Mouse (Mus musculus): ENCODE data around the gene Ppp1r21. TPM values are rescaled to one million over a fixed set of nuclear protein-coding genes. Genes with fewer than 3 reads are reported as not detected.
A peak's percentile ranks its signal among the peaks of the same experiment; 100 is the strongest.

Ppp1r21 gene
- total RNA-seq, 2 experiments from 2014 or later = 80.3 to 81.6 TPM

GRCm38 (mm10) chr17:88609361-88609760, 79.4 kb downstream of the Ppp1r21 start:
- no peak for DNase-seq (ENCODE audit: low spot score in 2 of 2)

- DNase-seq (ENCODE audit: low spot score in 2 of 2) = no peak
Measured at GRCm38 (mm10) chr17:88611057-88611456, 81.1 kb downstream of the Ppp1r21 start.

- no peak for DNase-seq (ENCODE audit: low spot score in 2 of 2)
Measured at GRCm38 (mm10) chr17:88613172-88613571, 83.3 kb downstream of the Ppp1r21 start.

- DNase-seq (ENCODE audit: low spot score in 2 of 2) = no peak
Measured at GRCm38 (mm10) chr17:88613721-88614120, 83.8 kb downstream of the Ppp1r21 start.

GRCm38 (mm10) chr17:88614234-88614633, 84.3 kb downstream of the Ppp1r21 start:
- DNase-seq (ENCODE audit: low spot score in 2 of 2) = no peak

GRCm38 (mm10) chr17:88614733-88615132, 84.8 kb downstream of the Ppp1r21 start:
- no peak for DNase-seq (ENCODE audit: low spot score in 2 of 2)

GRCm38 (mm10) chr17:88615492-88616155, 85.7 kb downstream of the Ppp1r21 start:
- DNase-seq (ENCODE audit: low spot score in 2 of 2) = no peak

GRCm38 (mm10) chr17:88620935-88621334, 91.0 kb downstream of the Ppp1r21 start:
- no peak for DNase-seq (ENCODE audit: low spot score in 2 of 2)

GRCm38 (mm10) chr17:88621374-88621773, 91.5 kb downstream of the Ppp1r21 start:
- DNase-seq (ENCODE audit: low spot score in 2 of 2) = no peak

- no peak for DNase-seq (ENCODE audit: low spot score in 2 of 2)
Measured at GRCm38 (mm10) chr17:88622711-88623110, 92.8 kb downstream of the Ppp1r21 start.

- DNase-seq (ENCODE audit: low spot score in 2 of 2) = no peak
Measured at GRCm38 (mm10) chr17:88624386-88624785, 94.5 kb downstream of the Ppp1r21 start.

- DNase-seq (ENCODE audit: low spot score in 2 of 2) = no peak
Measured at GRCm38 (mm10) chr17:88625350-88625749, 95.4 kb downstream of the Ppp1r21 start.

GRCm38 (mm10) chr17:88625931-88626330, 96.0 kb downstream of the Ppp1r21 start:
- no peak for DNase-seq (ENCODE audit: low spot score in 2 of 2)

GRCm38 (mm10) chr17:88626347-88626811, 96.5 kb downstream of the Ppp1r21 start:
- DNase-seq (ENCODE audit: low spot score in 2 of 2) = no peak

- no peak for DNase-seq (ENCODE audit: low spot score in 2 of 2)
Measured at GRCm38 (mm10) chr17:88627150-88627549, 97.2 kb downstream of the Ppp1r21 start.

- peak in 1 of 2 experiments; percentile 36 for DNase-seq (ENCODE audit: low spot score in 2 of 2)
Measured at GRCm38 (mm10) chr17:88628676-88629380, 98.9 kb downstream of the Ppp1r21 start.

- no peak for DNase-seq (ENCODE audit: low spot score in 2 of 2)
Measured at GRCm38 (mm10) chr17:88629381-88629759, 99.5 kb downstream of the Ppp1r21 start.

GRCm38 (mm10) chr17:88629931-88630553, 100.1 kb downstream of the Ppp1r21 start:
- DNase-seq (ENCODE audit: low spot score in 2 of 2) = peak in 1 of 2 experiments; percentile 16

- DNase-seq (ENCODE audit: low spot score in 2 of 2) = no peak
Measured at GRCm38 (mm10) chr17:88630554-88630948, 100.6 kb downstream of the Ppp1r21 start.

GRCm38 (mm10) chr17:88632631-88633030, 102.7 kb downstream of the Ppp1r21 start:
- no peak for DNase-seq (ENCODE audit: low spot score in 2 of 2)

GRCm38 (mm10) chr17:88636076-88636475, 106.2 kb downstream of the Ppp1r21 start:
- DNase-seq (ENCODE audit: low spot score in 2 of 2) = no peak

- no peak for DNase-seq (ENCODE audit: low spot score in 2 of 2)
Measured at GRCm38 (mm10) chr17:88636587-88636986, 106.7 kb downstream of the Ppp1r21 start.
